Mouse (Mus musculus) megakaryocyte, embryonic 14.5 days (primary cell): Measurements from ENCODE around the gene Gfra1.

ENCODE experiments used
- FLI1 ChIP-seq: IDR thresholded peaks from 2 replicates; pipeline ENCODE4 v1.6.1; 2012; ENCODE audit warnings: low read length, inconsistent platforms, mixed read lengths
- GATA1 ChIP-seq: IDR thresholded peaks from 3 replicates; pipeline ENCODE4 v1.6.1; 2012; ENCODE audit warnings: mixed read lengths, low read length, inconsistent platforms, borderline replicate concordance

- TF ChIP-seq GATA1 (no peak), FLI1 (no peak)
Observed at GRCm38 (mm10) chr19:58499420-58499966, 43.8 kb upstream of the Gfra1 start.
